Mouse (Mus musculus): ENCODE results near the gene Smg7. TPM values are rescaled to one million over a fixed set of nuclear protein-coding genes. Genes with fewer than 3 reads are reported as not detected.

Smg7 gene
- total RNA-seq, 2 experiments from 2014 or later: 89.5 to 92.0 TPM

DNA sequence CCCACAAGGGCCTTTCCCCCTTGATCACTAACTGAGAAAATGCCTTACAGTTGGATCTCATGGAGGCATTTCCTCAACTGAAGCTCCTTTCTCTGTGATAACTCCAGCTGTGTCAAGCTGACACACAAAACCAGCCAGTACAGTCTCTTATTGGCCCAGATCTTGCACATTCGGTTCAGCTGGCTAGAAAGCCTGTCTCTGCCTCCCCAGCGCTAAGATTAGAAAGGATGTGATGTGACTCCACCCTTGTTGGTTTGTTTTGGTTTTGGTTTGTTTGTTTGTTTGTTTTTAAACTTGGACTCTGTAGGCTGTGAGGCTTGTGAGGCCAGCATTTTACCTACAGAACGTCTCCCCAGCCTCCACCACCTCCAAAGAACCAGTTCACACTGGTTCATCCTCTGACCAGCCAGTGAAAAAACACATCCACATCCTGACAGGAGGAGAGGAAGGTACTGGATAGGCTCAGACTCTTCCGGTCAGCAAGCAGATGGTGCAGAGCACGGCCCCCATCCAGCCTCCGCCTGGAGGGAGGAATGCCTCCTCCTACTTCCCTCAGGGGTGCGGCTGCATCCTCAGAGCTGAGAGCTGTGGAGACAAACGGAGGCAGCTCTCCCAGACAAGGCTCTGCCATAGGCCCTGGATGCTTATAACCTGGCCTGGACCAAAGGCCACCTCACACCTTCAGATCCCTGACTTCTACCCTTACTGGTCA is 92.7 kb downstream of the Smg7 start:
- no peak for DNase-seq (ENCODE audit: extremely low spot score in 1 of 2, low spot score in 1 of 2)

DNA sequence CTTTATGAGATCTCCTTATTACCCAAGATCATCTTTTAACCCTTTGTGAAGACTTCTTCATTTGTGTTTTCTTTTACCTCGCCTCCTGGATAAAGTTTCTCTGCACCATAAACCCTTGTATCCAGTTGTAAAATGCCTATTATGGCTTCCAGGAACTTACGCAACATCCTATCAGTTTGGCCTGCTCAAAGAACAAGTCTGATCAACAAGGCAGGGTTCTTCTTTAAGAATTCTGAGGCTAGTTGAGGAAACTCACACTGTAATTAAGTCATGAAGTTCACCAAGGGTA is 94.1 kb downstream of the Smg7 start:
- no peak for DNase-seq (ENCODE audit: extremely low spot score in 1 of 2, low spot score in 1 of 2)

DNA sequence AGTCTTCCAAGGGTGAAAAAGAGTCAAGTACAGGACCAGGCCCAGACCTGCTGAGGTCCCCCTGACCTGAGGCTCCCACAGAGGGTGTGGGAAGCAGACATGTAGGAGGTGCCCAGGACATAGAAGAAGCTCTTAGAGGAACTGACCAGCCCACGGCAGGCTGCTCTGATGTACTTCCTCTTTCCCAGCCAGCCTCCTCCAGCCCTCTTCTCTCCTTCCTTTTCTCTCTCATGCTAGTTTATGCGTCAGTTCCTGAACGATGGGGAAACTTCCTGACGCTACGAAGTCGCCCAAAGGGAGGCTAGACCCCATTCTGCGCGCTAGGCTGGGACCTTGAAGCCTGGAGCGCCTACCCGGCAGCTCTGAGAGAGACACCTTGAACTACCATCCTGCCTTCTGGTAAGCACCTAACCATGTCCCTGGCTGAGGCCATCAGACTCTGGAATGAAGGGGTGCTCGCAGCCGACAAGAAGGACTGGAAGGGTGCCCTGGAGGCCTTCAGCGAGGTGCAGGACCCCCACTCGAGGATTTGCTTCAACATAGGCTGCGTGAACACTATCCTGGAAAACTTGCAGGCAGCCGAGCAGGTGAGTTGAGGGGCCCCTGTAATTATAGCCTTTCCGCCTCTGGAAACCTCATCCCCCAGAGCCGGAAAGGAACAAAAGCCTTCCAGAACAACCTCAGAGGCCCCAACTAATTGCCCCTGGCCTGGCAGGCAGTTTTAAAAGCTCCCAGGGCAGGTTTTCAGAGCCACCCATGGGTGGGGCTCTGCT is 94.6 kb downstream of the Smg7 start:
- DNase-seq (ENCODE audit: extremely low spot score in 1 of 2, low spot score in 1 of 2): no peak

DNA sequence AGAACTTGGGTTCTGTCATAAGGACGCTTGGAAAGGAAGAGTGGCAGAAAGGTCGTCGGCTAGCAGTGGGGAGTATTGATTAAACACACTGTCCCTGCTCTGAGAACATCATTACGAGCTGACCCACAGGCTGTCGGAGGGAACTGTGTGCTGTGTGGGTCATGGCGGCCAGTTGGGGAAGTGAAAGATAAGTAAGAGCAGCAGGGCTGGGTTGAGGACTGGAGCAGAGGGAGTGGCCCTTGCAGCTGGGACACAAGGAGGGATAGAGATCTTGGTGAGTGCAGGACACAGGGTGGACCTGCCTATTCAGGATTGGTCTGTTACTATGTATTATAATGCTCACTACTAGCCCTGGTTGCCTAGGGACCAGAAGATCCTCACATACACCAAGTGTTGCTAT is 97.5 kb downstream of the Smg7 start:
- DNase-seq (ENCODE audit: extremely low spot score in 1 of 2, low spot score in 1 of 2): no peak

DNA sequence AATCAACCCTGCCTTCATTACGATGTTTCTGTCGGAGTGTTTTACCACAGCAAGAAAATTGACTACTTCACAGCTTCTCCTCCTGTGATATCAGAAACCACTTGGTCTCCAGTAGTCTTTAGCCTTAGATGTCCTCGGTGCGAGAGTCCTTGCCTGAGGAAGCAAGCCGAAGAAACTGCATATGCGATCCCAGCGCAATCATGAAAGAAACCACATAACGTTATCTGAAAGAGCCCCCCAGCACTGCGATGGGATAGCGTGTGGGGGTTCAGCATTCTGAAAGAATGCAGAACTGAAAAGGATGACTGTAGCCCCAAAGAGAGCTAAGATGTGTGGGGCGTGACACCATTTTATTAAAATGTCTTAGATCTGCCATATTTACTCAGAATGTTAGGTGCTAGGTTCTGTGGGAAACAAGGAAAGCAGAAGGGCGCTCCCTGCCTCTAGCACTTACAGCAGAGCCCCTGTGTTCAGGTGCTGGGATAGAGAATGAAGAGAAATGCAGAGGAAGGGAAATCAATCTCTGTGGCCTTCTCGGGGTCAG is 101.7 kb downstream of the Smg7 start:
- DNase-seq (ENCODE audit: extremely low spot score in 1 of 2, low spot score in 1 of 2): no peak

DNA sequence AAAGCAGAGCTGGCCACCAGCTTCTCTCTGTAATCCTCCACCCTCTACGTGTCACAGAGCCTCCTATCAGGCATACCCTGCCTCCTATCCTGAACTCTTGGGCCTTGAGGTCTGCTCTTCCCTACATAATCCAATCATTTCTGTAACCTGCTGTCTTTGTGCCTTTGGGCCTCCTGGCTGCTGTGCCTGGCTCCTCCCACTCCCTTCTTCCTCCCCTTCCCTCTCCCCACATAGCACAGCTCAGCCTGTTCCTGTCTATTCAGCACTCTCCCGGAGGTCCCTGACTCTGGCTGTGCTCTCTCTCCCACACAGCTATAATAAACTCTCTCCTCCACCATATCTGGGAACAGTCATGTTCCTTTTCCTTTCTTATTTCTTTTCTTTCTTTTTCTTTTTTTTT is 102.5 kb downstream of the Smg7 start, which contains the start of gene Ncf2:
Gene Ncf2, plus strand, starts transcription at position 298 of the 400 bp plus-strand sequence.
- DNase-seq (ENCODE audit: extremely low spot score in 1 of 2, low spot score in 1 of 2): no peak

DNA sequence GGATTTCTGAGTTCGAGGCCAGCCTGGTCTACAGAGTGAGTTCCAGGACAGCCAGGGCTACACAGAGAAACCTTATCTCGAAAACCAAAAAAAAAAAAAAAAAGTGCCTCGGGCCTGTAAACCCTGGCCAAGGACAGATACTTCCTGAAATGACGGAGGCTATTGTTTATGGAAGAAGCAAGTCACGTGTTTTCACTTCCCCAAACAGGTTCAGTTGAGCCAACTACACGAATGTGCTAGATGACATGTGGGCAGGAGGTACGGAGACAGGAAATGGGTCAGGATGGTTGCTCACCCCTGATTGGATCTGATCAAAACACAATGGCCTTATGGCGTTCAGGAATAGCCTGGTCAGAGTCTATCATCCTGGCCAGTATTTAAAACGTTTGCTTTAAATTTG is 104.3 kb downstream of the Smg7 start:
- DNase-seq (ENCODE audit: extremely low spot score in 1 of 2, low spot score in 1 of 2): no peak

DNA sequence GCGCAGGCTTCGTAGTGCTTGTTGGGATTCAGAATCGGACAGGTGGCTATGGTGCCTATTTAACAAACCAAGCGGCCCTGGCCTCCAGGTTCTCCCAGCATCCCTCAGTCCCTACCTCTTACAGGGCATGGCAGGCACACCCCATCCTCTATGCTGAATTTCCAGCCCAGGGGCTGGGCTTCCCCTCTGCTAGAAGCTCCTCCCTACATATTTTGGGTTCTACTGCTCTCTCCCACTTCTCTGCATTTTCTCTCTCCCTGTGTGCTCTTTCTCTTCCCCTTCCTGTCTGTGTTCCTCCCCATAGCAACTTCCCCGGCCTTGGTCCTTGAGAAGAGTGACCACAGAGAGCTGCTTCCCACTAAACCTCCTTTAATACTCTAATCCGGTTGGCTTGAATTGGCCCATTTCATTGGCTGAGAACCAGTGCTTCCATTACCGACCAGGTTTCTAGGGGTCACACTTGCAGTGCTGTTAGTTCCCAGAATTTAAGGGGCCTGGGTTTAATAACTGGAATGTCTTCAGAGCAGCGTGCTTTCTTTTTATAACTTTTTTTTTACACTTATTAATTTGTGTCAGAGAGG is 105.7 kb downstream of the Smg7 start:
- no peak for DNase-seq (ENCODE audit: extremely low spot score in 1 of 2, low spot score in 1 of 2)

DNA sequence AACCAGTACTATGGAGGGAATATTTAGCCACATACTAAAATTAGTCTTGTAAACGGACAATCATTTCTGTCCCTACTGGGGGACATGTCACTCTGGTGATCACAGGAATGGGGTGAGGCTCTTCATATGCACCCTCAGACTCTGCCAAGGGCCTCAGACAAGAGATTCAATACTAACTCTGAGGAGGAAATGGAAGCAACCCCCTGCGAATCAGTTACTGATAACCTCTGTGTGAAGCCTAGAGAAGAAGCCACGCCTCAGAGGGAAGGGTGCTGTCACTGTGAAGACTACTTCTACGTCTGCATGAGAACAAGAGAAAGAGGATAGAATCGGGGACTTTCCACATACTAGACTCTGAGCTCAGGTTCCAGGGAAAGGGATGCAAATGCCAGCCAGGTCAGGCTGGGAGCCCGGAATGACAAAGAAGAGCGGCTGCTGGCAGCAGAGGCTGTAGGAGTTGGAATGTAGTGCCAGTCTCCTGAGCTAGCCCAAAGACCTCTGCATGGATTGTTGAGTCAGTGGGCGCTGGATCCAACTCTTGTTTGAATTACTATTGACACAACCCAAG is 106.7 kb downstream of the Smg7 start:
- DNase-seq (ENCODE audit: extremely low spot score in 1 of 2, low spot score in 1 of 2): no peak

DNA sequence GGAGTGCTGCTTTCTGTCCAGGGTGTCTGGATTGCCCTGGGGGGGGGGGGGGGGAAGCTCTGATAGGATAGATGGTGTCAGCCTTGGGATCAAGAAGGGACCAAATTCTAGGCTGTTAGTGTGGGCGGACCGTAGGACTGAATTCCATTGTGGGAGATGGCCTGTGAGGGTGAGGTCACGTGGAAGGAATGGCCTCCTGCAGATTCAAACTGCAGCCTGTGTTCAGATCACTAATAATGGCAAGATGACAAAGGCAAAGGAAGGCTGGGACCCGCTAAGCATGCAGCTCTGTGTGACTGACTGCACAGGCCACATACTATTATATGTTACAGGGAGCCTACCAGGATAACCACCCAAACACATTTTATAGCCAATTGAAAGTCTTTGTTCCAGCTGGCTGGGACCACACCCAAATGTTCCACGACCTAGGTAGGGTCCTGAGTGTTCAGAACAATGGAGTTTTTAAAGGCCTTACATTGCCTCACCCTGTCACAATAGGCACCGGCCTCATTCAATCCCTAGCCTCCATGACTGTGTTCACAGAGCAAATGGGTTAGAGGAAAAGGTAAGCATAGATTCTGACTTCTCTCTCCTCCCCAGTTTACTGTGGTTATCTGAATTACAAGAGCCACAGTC is 108.8 kb downstream of the Smg7 start:
- DNase-seq (ENCODE audit: extremely low spot score in 1 of 2, low spot score in 1 of 2): no peak

DNA sequence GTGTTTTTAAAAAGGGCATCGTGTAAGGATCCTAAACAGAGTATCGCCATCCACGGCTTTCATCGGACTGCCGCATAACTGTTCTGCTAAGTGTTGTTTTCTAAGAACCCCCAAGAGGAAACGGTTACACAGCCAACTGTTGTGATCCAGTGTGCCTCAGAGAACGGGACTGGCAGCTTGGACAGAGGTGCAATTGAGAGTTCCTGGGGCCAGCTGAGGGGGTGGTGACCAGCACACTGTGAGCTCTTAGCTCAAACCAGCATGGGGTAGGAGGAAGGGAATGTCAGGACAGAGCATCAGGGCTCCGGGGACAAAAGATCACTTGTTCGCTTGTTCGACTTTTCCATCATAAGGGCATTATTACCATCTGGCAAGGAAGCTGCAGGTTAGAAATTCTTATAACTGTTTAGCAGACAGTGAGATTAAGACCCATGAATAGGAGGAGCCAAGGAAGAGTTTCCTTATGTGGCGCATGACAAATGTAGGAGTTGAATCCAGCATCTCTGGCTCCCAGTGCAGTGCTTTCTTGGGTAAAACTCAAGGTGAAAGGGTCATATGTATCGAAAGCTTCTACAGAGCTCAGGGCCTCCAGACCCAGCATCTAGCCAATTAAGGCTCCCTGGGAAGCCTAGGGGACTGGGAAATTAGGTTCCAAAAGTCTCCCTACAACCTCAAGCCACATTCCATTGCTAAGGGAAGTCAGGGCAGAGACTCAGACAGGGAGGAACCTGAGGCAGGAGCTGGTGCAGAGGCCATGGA is 109.5 kb downstream of the Smg7 start:
- DNase-seq (ENCODE audit: extremely low spot score in 1 of 2, low spot score in 1 of 2): no peak

DNA sequence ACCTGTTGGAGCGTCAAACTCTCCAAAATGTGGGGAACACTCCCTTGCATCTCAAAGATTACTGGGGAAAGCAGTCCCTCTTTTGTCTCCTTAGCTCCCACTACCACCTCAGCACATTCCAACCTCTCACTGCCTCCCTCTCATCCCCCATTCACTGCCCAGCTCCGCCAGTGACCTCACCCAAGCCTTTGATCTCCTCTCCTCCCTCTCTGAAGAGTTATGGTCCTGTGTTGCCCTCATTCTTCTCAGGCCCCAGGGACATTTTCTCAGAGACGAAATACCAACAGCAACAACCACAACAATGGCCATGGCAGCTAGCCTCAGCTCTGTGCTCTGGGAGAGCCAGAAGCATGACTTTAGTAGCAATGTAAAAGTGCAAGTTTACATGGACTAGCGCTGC is 111.2 kb downstream of the Smg7 start:
- no peak for DNase-seq (ENCODE audit: extremely low spot score in 1 of 2, low spot score in 1 of 2)

DNA sequence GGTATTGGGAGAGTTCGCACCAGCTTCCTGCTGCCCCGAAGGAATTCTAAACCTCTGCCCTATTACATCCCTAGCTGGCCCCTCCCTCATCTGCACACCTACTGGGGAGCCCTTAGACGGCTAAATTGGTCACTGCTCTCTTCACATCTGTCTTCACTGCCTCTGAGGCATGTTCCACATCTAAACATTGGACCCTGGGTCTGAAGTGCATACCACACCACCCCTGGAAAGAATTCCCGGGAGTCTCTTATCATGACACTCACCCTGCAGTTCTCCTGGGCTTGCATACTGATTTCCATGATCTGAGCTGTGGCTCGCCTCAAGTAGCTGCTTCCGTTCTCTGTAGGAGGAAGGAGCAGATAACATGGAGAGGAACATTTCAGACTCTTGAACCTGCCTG is 111.6 kb downstream of the Smg7 start:
- no peak for DNase-seq (ENCODE audit: extremely low spot score in 1 of 2, low spot score in 1 of 2)

DNA sequence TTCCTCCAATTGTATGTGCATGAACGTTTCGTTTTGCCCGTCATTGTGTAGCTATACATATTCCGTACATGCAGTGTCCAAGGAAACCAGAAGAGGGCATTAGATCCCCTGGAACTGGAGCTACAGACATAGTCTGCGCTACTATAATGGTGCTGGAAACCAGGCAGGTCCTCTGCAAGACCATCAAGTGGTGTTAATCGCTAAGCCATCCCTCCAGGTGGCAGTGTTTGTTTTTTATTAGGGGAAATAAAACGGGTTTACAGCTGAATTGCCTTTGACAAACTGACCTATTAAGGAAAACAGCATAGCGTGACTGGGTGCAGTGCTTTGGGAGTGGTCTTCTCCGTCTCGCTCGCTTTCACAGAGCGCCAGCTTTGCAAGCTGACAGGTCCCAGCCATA is 112.2 kb downstream of the Smg7 start:
- no peak for DNase-seq (ENCODE audit: extremely low spot score in 1 of 2, low spot score in 1 of 2)

DNA sequence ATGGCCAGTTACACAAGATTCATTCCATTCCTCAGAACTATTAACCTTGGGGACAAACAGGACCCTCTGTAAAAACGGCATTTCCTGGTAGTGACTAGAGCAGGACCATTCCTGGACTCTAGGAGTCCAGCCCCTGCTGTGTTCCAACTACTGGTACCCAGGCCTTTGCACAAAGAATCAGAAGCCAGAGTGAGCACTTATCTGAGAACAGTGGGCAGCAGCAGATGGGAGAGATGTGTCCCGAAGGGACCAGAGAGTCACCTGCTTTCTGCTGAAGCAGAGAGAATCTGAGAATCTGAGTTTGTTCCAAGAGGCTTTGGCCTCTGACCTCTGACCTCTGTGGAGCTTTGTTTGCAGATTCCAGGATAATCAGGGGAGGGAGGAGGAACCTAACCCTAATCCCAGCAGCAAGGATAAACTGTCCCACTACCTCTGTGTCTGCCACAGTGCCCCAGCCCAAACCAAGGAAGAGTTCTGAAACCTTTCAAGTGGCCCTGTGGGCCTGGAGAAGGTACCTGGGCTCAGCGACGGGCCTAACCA is 114.3 kb downstream of the Smg7 start:
- no peak for DNase-seq (ENCODE audit: extremely low spot score in 1 of 2, low spot score in 1 of 2)

Other genes starting within 250 kb of the Smg7 start
- not detected for gene Apobec4, start 152.1 kb downstream of the Smg7 start, total RNA-seq (2021)
- gene Rgl1, start 136.3 kb downstream of the Smg7 start, total RNA-seq (2021): 100 to 1,000 TPM; 109 to 111 TPM
- 100 to 1,000 TPM; 219 to 220 TPM for gene Arpc5, start 136.1 kb downstream of the Smg7 start, total RNA-seq (2021)
- gene Ncf2, start 102.5 kb downstream of the Smg7 start, total RNA-seq (2021): 1 to 10 TPM; 3.5 to 3.7 TPM
- gene Nmnat2, start 52.3 kb upstream of the Smg7 start, total RNA-seq (2021): 100 to 1,000 TPM; 124 to 128 TPM

All from layer of hippocampus, postnatal 25 days (tissue).